Mouse (Mus musculus) liver, embryonic 14.5 days (tissue): Measurements from ENCODE around the gene Nup153. TPM values are rescaled to one million over a fixed set of nuclear protein-coding genes. Genes with fewer than 3 reads are reported as not detected.

ENCODE experiments used
- ATAC-seq: fragments of 200-750 bp; cut with Nextera tagmentation; 2 replicates; pipeline ENCODE4 v1.8.0; 2017; ENCODE audit warnings: moderate number of reproducible peaks, mild to moderate bottlenecking, moderate library complexity; ENCODE audit not compliant: insufficient read depth
- DNase-seq, 3 experiments: peaks; one replicate each; pipeline ENCODE4 v3.0.0-alpha.2; 2012 to 2013; ENCODE audit warnings: low read depth in 3 of 3, low spot score in 3 of 3
- H3K27ac ChIP-seq: fragments of 300-500 bp; sonication (generic); 2 replicates; pipeline ENCODE4 v1.5.1; 2014; ENCODE audit warnings: moderate library complexity, mild to moderate bottlenecking, control low read depth, inconsistent platforms
- H3K27me3 ChIP-seq: fragments of 300-500 bp; sonication (generic); 2 replicates; pipeline ENCODE4 v1.6.1; 2014; ENCODE audit warnings: mild to moderate bottlenecking, low read length, moderate library complexity; ENCODE audit not compliant: control insufficient read depth, insufficient read depth
- H3K36me3 ChIP-seq: fragments of 300-500 bp; sonication (generic); replicated peaks from 2 replicates; pipeline ENCODE4 v1.6.1; 2014; ENCODE audit warnings: low read depth; ENCODE audit not compliant: control insufficient read depth, insufficient read depth
- H3K4me1 ChIP-seq, 2 experiments: fragments of 200-500 bp in 1 of 2; fragments of 300-500 bp in 1 of 2; sonication (generic) in 1 of 2; replicated peaks; 2 replicates each; pipeline ENCODE4 v1.6.1; 2012 to 2014; ENCODE audit warnings: antibody characterized with exemption in 1 of 2, inconsistent platforms in 1 of 2, low read length in 1 of 2; ENCODE audit not compliant: control insufficient read depth in 2 of 2, insufficient read depth in 2 of 2
- H3K4me2 ChIP-seq: fragments of 300-500 bp; sonication (generic); 2 replicates; pipeline ENCODE4 v1.6.1; 2014; ENCODE audit warnings: low read depth, mild to moderate bottlenecking, control low read depth, moderate library complexity
- H3K4me3 ChIP-seq, 2 experiments: fragments of 200-500 bp in 1 of 2; fragments of 300-500 bp in 1 of 2; sonication (generic) in 1 of 2; 2 replicates each; pipeline ENCODE4 v1.5.1; 2012 to 2014; ENCODE audit warnings: low read depth in 2 of 2, low read length in 2 of 2, mild to moderate bottlenecking in 2 of 2, control low read depth in 1 of 2, inconsistent platforms in 1 of 2, moderate library complexity in 1 of 2; ENCODE audit not compliant: insufficient read depth in 1 of 2
- H3K9ac ChIP-seq: fragments of 300-500 bp; sonication (generic); replicated peaks from 2 replicates; pipeline ENCODE4 v1.6.1; 2014; ENCODE audit warnings: mild to moderate bottlenecking, control low read depth, moderate library complexity
- H3K9me3 ChIP-seq: fragments of 300-500 bp; sonication (generic); 2 replicates; pipeline ENCODE4 v1.6.1; 2016; ENCODE audit warnings: low read length, mixed read lengths; ENCODE audit not compliant: control insufficient read depth
- CTCF ChIP-seq: IDR thresholded peaks from 2 replicates; pipeline ENCODE4 v1.5.1; 2016; ENCODE audit warnings: antibody characterized with exemption, low read depth, control low read depth
- EP300 ChIP-seq: IDR thresholded peaks from 2 replicates; pipeline ENCODE4 v1.6.1; 2016; ENCODE audit warnings: antibody characterized with exemption, low read depth
- WGBS: fragments of 180-500 bp; shearing (Covaris S2); extraction: QIAGEN DNeasy Blood & Tissue Kit; methylation state at CpG from one replicate; pipeline ENCODE4 v1.1.7; 2014; ENCODE audit not compliant: insufficient replicate concordance; 5-methylcytosine and 5-hydroxymethylcytosine counted together
- polyA plus RNA-seq, 2 experiments: library from polyadenylated mRNA; depleted of rRNA in 1 of 2; stranded (reverse) in 1 of 2; unstranded in 1 of 2; fragments of >200 nt; fragmentation: Nextera tagmentation in 1 of 2; extraction: Ambion mirVana in 1 of 2; gene quantifications; 2 replicates each; pipeline versions ENCODE4 v1.2.1 to v1.2.3; 2012 to 2014

Nup153 gene
- polyA plus RNA-seq, 2 experiments = 21.6 to 37.9 TPM

- Histone ChIP-seq H3K36me3 (no peaks in the 10 kb centered on the region), H3K27ac (no peak overlapping the region; the same call in 1 of the 2 replicates), H3K4me2 (peak overlapping the region; percentile 86), H3K27me3 (no peaks in the 10 kb centered on the region), H3K4me1 (peaks cover 4 to 13% of the 10 kb centered on the region in 2 experiments), H3K9ac (peak overlapping the region; percentile 72), H3K9me3 (no peaks in the 10 kb centered on the region), H3K4me3 (peak overlapping the region; percentile 62 to 78)
- 21% methylated on average over 11 of the region's 11 CpGs for WGBS
- TF ChIP-seq EP300 (no peak), CTCF (no peak)
- ATAC-seq (no peak; the same call in 1 of the 2 replicates), DNase-seq (peak in 1 of 3 experiments; percentile 7)
These were observed 7.6 kb upstream of the Nup153 start for GRCm38 (mm10) chr13:46735219-46735807.

GRCm38 (mm10) chr13:46729998-46730397, 2.3 kb upstream of the Nup153 start:
- Histone ChIP-seq H3K9ac (no peak overlapping the region), H3K9me3 (no peaks in the 10 kb centered on the region), H3K4me2 (no peak overlapping the region), H3K4me1 (peaks cover 1 to 6% of the 10 kb centered on the region in 2 experiments; a peak in 3 of 4 replicates), H3K36me3 (no peaks in the 10 kb centered on the region), H3K4me3 (no peak overlapping the region), H3K27ac (no peak overlapping the region), H3K27me3 (no peaks in the 10 kb centered on the region)
- DNase-seq = no peak
- no peak for ATAC-seq
- no peak for TF ChIP-seq EP300
- TF ChIP-seq CTCF = no peak
- WGBS = 65% methylated on average over 2 of the region's 2 CpGs

GRCm38 (mm10) chr13:46728411-46728810, 671 bp upstream of the Nup153 start:
- Histone ChIP-seq H3K9me3 (no peaks in the 10 kb centered on the region), H3K9ac (peak overlapping the region; percentile 81), H3K27me3 (no peaks in the 10 kb centered on the region), H3K4me3 (peak overlapping the region; percentile 66 to 70), H3K4me1 (peaks cover 12 to 13% of the 10 kb centered on the region in 2 experiments), H3K36me3 (no peaks in the 10 kb centered on the region), H3K27ac (peak overlapping the region; percentile 55), H3K4me2 (peak overlapping the region; percentile 84)
- ATAC-seq = no peak
- DNase-seq = peak in 1 of 3 experiments; percentile 10
- TF ChIP-seq EP300 = no peak
- no peak for TF ChIP-seq CTCF
- 33% methylated on average over 5 of the region's 5 CpGs for WGBS

GRCm38 (mm10) chr13:46727038-46727836, 503 bp downstream of the Nup153 start:
- peak overlapping the region; percentile 70 to 98 for H3K4me3 ChIP-seq
- H3K4me2 ChIP-seq = peak overlapping the region; percentile 84
- no peaks in the 10 kb centered on the region for H3K27me3 ChIP-seq
- H3K9me3 ChIP-seq = no peaks in the 10 kb centered on the region
- peak overlapping the region; percentile 89 for H3K9ac ChIP-seq
- under 1% methylated on average over 84 of the region's 85 CpGs for WGBS
- ATAC-seq (peak; percentile 68), DNase-seq (peak in 2 of 3 experiments; percentile 51 to 52)
- peak overlapping the region; percentile 90 for H3K27ac ChIP-seq
- H3K36me3 ChIP-seq = no peaks in the 10 kb centered on the region
- peaks cover 15% of the 10 kb centered on the region in 2 experiments for H3K4me1 ChIP-seq
- TF ChIP-seq EP300 = no peak
- no peak for TF ChIP-seq CTCF
